Mouse (Mus musculus) CH12.LX (cell line): ENCODE measurements around the gene Nudt16l1. TPM values are rescaled to one million over a fixed set of nuclear protein-coding genes. Genes with fewer than 3 reads are reported as not detected.

ENCODE experiments used
- DNase-seq: peaks from one replicate; pipeline ENCODE4 v3.0.0-alpha.2; 2013; ENCODE audit errors: extremely low read depth
- H3K27ac ChIP-seq: 2 replicates; pipeline ENCODE4 v1.5.1; 2012; ENCODE audit warnings: low read depth, mild to moderate bottlenecking, control low read depth, moderate library complexity; ENCODE audit not compliant: insufficient read depth
- H3K27me3 ChIP-seq: replicated peaks from 2 replicates; pipeline ENCODE3; 2012; ENCODE audit warnings: inconsistent platforms
- H3K36me3 ChIP-seq, 2 experiments: replicated peaks in 1 of 2; 2 replicates each; pipeline versions ENCODE3 to v1.6.1; 2012; ENCODE audit warnings: inconsistent platforms in 1 of 2, low read length in 1 of 2, mild to moderate bottlenecking in 1 of 2, mixed read lengths in 1 of 2, moderate library complexity in 1 of 2; ENCODE audit not compliant: control insufficient read depth in 1 of 2, insufficient read depth in 1 of 2
- H3K4me1 ChIP-seq, 2 experiments: 2 replicates each; pipeline ENCODE4 v1.6.1; 2012; ENCODE audit warnings: inconsistent platforms in 1 of 2, moderate library complexity in 1 of 2; ENCODE audit not compliant: insufficient read depth in 2 of 2, control insufficient read depth in 1 of 2
- H3K4me2 ChIP-seq: 2 replicates; pipeline ENCODE4 v1.6.1; 2012; ENCODE audit warnings: low read depth, mild to moderate bottlenecking, control low read depth; ENCODE audit not compliant: poor library complexity, insufficient read depth, severe bottlenecking
- H3K4me3 ChIP-seq, 3 experiments: fragments of 150-350 bp in 1 of 3; sonication (generic) in 1 of 3; replicated peaks in 1 of 3; 2 replicates each; pipeline versions ENCODE3 to v1.5.1; 2011 to 2012; ENCODE audit warnings: low read depth in 2 of 3, low read length in 2 of 3, mild to moderate bottlenecking in 2 of 3, moderate library complexity in 2 of 3, control low read depth in 1 of 3, improper control_type of control experiment in 1 of 3, inconsistent platforms in 1 of 3, mixed read lengths in 1 of 3; ENCODE audit not compliant: poor library complexity in 1 of 3
- H3K79me2 ChIP-seq: replicated peaks from 2 replicates; pipeline ENCODE4 v1.6.1; 2012; ENCODE audit warnings: mild to moderate bottlenecking, moderate library complexity; ENCODE audit not compliant: control insufficient read depth, poor library complexity, insufficient read depth, severe bottlenecking; ENCODE audit errors: extremely low read depth
- H3K9ac ChIP-seq: 2 replicates; pipeline ENCODE4 v1.6.1; 2012; ENCODE audit warnings: low read depth, mild to moderate bottlenecking, control low read depth, moderate library complexity; ENCODE audit not compliant: insufficient read depth
- H3K9me3 ChIP-seq: replicated peaks from 2 replicates; pipeline ENCODE3; 2012; ENCODE audit warnings: low read length, inconsistent platforms, mixed read lengths
- BHLHE40 ChIP-seq: IDR thresholded peaks from 2 replicates; pipeline ENCODE4 v1.6.1; 2011; ENCODE audit warnings: mild to moderate bottlenecking, low read depth, low read length, improper control_type of control experiment
- CHD1 ChIP-seq: IDR thresholded peaks from 2 replicates; pipeline ENCODE4 v1.6.1; 2012; ENCODE audit warnings: low read depth, low read length, improper control_type of control experiment, inconsistent platforms
- CHD2 ChIP-seq: IDR thresholded peaks from 2 replicates; pipeline ENCODE4 v1.6.1; 2011; ENCODE audit warnings: low read length, improper control_type of control experiment
- CTCF ChIP-seq, 2 experiments: IDR thresholded peaks in 1 of 2; conservative IDR thresholded peaks in 1 of 2; 2 replicates each; pipeline ENCODE4 v1.5.1; 2011 to 2012; ENCODE audit warnings: low read depth in 2 of 2, low read length in 2 of 2, improper control_type of control experiment in 1 of 2, inconsistent platforms in 1 of 2, mild to moderate bottlenecking in 1 of 2, moderate library complexity in 1 of 2
- ELF1 ChIP-seq: IDR thresholded peaks from 2 replicates; pipeline ENCODE4 v1.6.1; 2014; ENCODE audit warnings: low read depth, mild to moderate bottlenecking, inconsistent platforms, low read length, improper control_type of control experiment
- ETS1 ChIP-seq: conservative IDR thresholded peaks from 2 replicates; pipeline ENCODE4 v1.6.1; 2012; ENCODE audit warnings: low read depth, mild to moderate bottlenecking, inconsistent platforms, low read length, improper control_type of control experiment, moderate library complexity
- IRF4 ChIP-seq: IDR thresholded peaks from 2 replicates; pipeline ENCODE4 v1.6.1; 2014; ENCODE audit warnings: low read depth, mild to moderate bottlenecking, inconsistent platforms, low read length, improper control_type of control experiment
- JUND ChIP-seq: conservative IDR thresholded peaks from 2 replicates; pipeline ENCODE4 v1.6.1; 2011; ENCODE audit warnings: low read depth, low read length, improper control_type of control experiment
- MAZ ChIP-seq: IDR thresholded peaks from 2 replicates; pipeline ENCODE4 v1.6.1; 2012; ENCODE audit warnings: low read depth, mild to moderate bottlenecking, inconsistent platforms, low read length, improper control_type of control experiment, moderate library complexity
- MXI1 ChIP-seq: IDR thresholded peaks from 2 replicates; pipeline ENCODE4 v1.6.1; 2011; ENCODE audit warnings: mild to moderate bottlenecking, low read depth, low read length, improper control_type of control experiment
- MYC ChIP-seq: IDR thresholded peaks from 2 replicates; pipeline ENCODE4 v1.6.1; 2011; ENCODE audit warnings: low read depth, mild to moderate bottlenecking, improper control_type of control experiment, low read length
- NELFE ChIP-seq: IDR thresholded peaks from 2 replicates; pipeline ENCODE4 v1.6.1; 2011; ENCODE audit warnings: low read depth, low read length, improper control_type of control experiment
- NRF1 ChIP-seq: IDR thresholded peaks from 2 replicates; pipeline ENCODE4 v1.6.1; 2014; ENCODE audit warnings: low read depth, mild to moderate bottlenecking, inconsistent platforms, low read length, improper control_type of control experiment, moderate library complexity
- POLR2A ChIP-seq: IDR thresholded peaks from 2 replicates; pipeline ENCODE4 v1.6.1; 2011; ENCODE audit warnings: low read depth, mild to moderate bottlenecking, improper control_type of control experiment, low read length
- SIN3A ChIP-seq: IDR thresholded peaks from 2 replicates; pipeline ENCODE4 v1.6.1; 2012; ENCODE audit warnings: low read length, improper control_type of control experiment, inconsistent platforms
- TBP ChIP-seq: conservative IDR thresholded peaks from 2 replicates; pipeline ENCODE4 v1.6.1; 2011; ENCODE audit warnings: low read depth, low read length, improper control_type of control experiment
- TCF12 ChIP-seq: IDR thresholded peaks from 2 replicates; pipeline ENCODE4 v1.6.1; 2014; ENCODE audit warnings: low read depth, mild to moderate bottlenecking, inconsistent platforms, low read length, improper control_type of control experiment
- UBTF ChIP-seq: IDR thresholded peaks from 2 replicates; pipeline ENCODE4 v1.6.1; 2012; ENCODE audit warnings: low read depth, mild to moderate bottlenecking, inconsistent platforms, low read length, improper control_type of control experiment, moderate library complexity
- USF2 ChIP-seq: conservative IDR thresholded peaks from 2 replicates; pipeline ENCODE4 v1.6.1; 2011; ENCODE audit warnings: low read depth, low read length, improper control_type of control experiment
- ZC3H11A ChIP-seq: IDR thresholded peaks from 2 replicates; pipeline ENCODE4 v1.6.1; 2012; ENCODE audit warnings: low read depth, mild to moderate bottlenecking, inconsistent platforms, low read length, improper control_type of control experiment
- ZMIZ1 ChIP-seq: IDR thresholded peaks from 2 replicates; pipeline ENCODE4 v1.6.1; 2012; ENCODE audit warnings: low read depth, mild to moderate bottlenecking, inconsistent platforms, low read length, improper control_type of control experiment
- ZNF384 ChIP-seq: IDR thresholded peaks from 2 replicates; pipeline ENCODE4 v1.6.1; 2012; ENCODE audit warnings: low read depth, low read length, improper control_type of control experiment, inconsistent platforms
- dilution Hi-C: fragments of 300-500 bp; cut with MboI; formaldehyde crosslinking; loops from 2 replicates; pipeline ENCODE4 v1.14.3; 2020; ENCODE audit warnings: low sequenced_read_pairs; ENCODE audit not compliant: extremely low pct_unique_long_range_greater_than_20kb, extremely low pct_ligation_motif_present
- in situ Hi-C: fragments of 300-500 bp; cut with MboI; formaldehyde crosslinking; loops from 3 replicates; pipeline ENCODE4 v1.14.3; 2019; ENCODE audit warnings: low sequenced_read_pairs, low pct_ligation_motif_present, low pct_unique_long_range_greater_than_20kb, mixed read lengths
- polyA plus RNA-seq: library from polyadenylated mRNA; unstranded; fragments of >175 nt; gene quantifications from 2 replicates; pipeline ENCODE4 v1.2.1, GENCODE M21; 2012; ENCODE audit warnings: low read depth; ENCODE audit not compliant: insufficient read length
- total RNA-seq, 2 experiments: library from RNA; depleted of rRNA; stranded (reverse); fragments of 300-350 nt in 1 of 2; fragments of >200 nt in 1 of 2; gene quantifications; 2 replicates each; pipeline ENCODE4 v1.2.3; 2012 to 2014

The Nudt16l1 gene
- total and polyA plus RNA-seq, 3 experiments: 36.3 to 101 (median 65.7) TPM

DNA sequence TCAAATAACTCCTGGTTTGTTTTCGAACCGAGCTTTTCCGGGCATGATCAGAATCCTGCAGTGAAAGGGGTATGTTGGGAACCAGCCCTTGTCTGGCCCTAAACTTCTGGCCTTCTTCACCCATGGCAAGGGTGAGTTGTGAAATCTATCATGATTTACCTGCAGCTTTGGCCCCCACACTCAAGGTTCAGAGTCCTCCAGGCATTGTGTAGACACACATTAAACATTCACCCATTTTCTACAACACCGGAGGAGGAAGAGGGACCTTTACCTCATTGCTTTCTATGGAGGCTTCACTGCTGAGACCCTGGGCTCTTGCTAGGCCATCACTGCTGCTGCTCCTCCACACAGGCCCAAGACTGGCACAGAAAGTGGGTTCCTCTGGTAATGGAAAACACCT, 8.8 kb downstream of the Nudt16l1 start:
- dilution Hi-C loops: no loop called here
- DNase-seq: no peak
- Histone ChIP-seq H3K79me2 (no peaks in the 10 kb centered on the region), H3K4me2 (no peak overlapping the region), H3K4me3 (no peak overlapping the region), H3K9me3 (no peaks in the 10 kb centered on the region), H3K27ac (no peak overlapping the region), H3K36me3 (peaks cover 66 to 87% of the 10 kb centered on the region in 2 experiments), H3K27me3 (no peaks in the 10 kb centered on the region), H3K9ac (no peak overlapping the region), H3K4me1 (no peaks in the 10 kb centered on the region)
- no peak for TF ChIP-seq CHD2
- TF ChIP-seq MAZ: no peak
- TF ChIP-seq SIN3A: no peak
- no peak for TF ChIP-seq JUND
- no peak for TF ChIP-seq CTCF (conservative IDR thresholded peaks at IDR 0.05 in 1 of 2, IDR thresholded peaks at IDR 0.05 in 1 of 2; ENCODE audit: low read depth in 2 of 2, low read length in 2 of 2)
- no peak for TF ChIP-seq ETS1
- no peak for TF ChIP-seq NRF1
- TF ChIP-seq UBTF: no peak
- TF ChIP-seq ZNF384: no peak
- no peak for TF ChIP-seq CHD1
- no peak for TF ChIP-seq ZC3H11A
- TF ChIP-seq TBP: no peak
- TF ChIP-seq ZMIZ1: no peak
- TF ChIP-seq USF2: no peak
- no peak for TF ChIP-seq TCF12
- in situ Hi-C loops: no loop called here

DNA sequence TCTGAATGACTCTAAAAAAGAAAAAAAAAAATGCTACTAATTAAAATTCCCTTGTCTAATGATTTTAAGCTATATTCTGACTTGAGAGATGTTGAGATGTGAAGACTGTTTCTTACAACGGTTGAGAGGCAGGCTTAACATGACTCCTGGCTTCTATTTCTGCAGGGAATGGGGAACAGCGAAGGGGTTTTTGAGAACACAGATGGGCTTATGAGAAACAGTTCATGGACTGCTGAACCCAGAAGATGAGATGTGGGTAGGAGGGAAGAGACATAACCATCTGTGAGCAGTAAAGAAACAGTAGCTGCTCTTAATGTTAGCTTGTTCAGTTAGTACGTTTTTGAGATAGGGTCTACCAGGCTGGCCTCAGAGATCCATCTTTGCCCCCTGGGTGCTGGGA, 18.0 kb downstream of the Nudt16l1 start:
- H3K4me3 ChIP-seq: no peak overlapping the region
- H3K9me3 ChIP-seq: no peaks in the 10 kb centered on the region
- H3K4me1 ChIP-seq: peaks cover 0 to 45% of the 10 kb centered on the region in 2 experiments; a peak in 2 of 4 replicates
- H3K4me2 ChIP-seq: no peak overlapping the region
- H3K36me3 ChIP-seq: peaks cover 61 to 90% of the 10 kb centered on the region in 2 experiments
- dilution Hi-C loops: no loop called here
- H3K79me2 ChIP-seq: no peaks in the 10 kb centered on the region; the same call in none of the 2 replicates
- TF ChIP-seq CHD1: no peak
- no peak overlapping the region for H3K9ac ChIP-seq
- H3K27me3 ChIP-seq: no peaks in the 10 kb centered on the region
- no peak for DNase-seq
- H3K27ac ChIP-seq: no peak overlapping the region
- in situ Hi-C loops: no loop called here

DNA sequence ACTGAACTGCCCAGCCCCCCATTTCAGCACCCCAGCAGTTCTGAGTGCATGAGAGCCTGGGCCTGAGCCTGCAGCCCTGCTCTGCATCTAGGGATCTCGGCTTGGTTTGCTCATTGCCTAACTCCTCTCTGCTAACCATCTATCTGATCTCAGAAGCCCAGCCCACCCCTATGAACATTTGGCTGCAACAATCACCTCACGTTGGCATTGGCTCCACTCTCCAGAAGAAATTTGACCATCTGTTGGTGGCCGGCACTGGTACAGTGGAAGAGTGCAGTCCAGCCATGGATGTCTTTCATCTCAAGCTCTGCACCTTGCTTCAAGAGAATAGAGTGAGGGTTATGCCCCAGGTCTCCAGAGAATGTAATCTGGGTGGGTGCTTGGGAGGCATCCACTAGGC, 18.9 kb downstream of the Nudt16l1 start:
- DNase-seq: no peak
- dilution Hi-C loops: no loop called here
- no peak overlapping the region for H3K27ac ChIP-seq
- H3K9me3 ChIP-seq: no peaks in the 10 kb centered on the region
- peaks cover 4 to 53% of the 10 kb centered on the region in 2 experiments for H3K4me1 ChIP-seq
- H3K4me3 ChIP-seq: no peak overlapping the region
- TF ChIP-seq ELF1: no peak
- TF ChIP-seq CHD1: no peak
- TF ChIP-seq NRF1: no peak
- no peak for TF ChIP-seq POLR2A
- TF ChIP-seq MXI1: no peak
- TF ChIP-seq IRF4: no peak
- TF ChIP-seq NELFE: no peak
- no peak for TF ChIP-seq MYC
- no peak for TF ChIP-seq BHLHE40
- H3K36me3 ChIP-seq: peaks cover 58 to 82% of the 10 kb centered on the region in 2 experiments
- in situ Hi-C loops: no loop called here
- H3K9ac ChIP-seq: no peak overlapping the region
- H3K79me2 ChIP-seq: peaks cover 4% of the 10 kb centered on the region
- no peak overlapping the region for H3K4me2 ChIP-seq
- no peaks in the 10 kb centered on the region for H3K27me3 ChIP-seq
